Mouse (Mus musculus) small intestine, adult 2 months (tissue): ENCODE data around the gene D330020A13Rik.

Experiments used
- CTCF ChIP-seq: fragments of 200-500 bp; IDR thresholded peaks from 2 replicates; pipeline ENCODE4 v1.5.1; 2012; ENCODE audit warnings: low read depth, mild to moderate bottlenecking, control low read depth, inconsistent platforms, low read length, moderate library complexity, mixed read lengths; ENCODE audit not compliant: insufficient replicate concordance, insufficient read length; ENCODE audit errors: extremely low read depth
- POLR2A ChIP-seq: fragments of 200-500 bp; IDR thresholded peaks from 2 replicates; pipeline ENCODE4 v1.6.1; 2012; ENCODE audit warnings: low read depth, mild to moderate bottlenecking, control low read depth, inconsistent platforms, low read length, moderate library complexity

DNA sequence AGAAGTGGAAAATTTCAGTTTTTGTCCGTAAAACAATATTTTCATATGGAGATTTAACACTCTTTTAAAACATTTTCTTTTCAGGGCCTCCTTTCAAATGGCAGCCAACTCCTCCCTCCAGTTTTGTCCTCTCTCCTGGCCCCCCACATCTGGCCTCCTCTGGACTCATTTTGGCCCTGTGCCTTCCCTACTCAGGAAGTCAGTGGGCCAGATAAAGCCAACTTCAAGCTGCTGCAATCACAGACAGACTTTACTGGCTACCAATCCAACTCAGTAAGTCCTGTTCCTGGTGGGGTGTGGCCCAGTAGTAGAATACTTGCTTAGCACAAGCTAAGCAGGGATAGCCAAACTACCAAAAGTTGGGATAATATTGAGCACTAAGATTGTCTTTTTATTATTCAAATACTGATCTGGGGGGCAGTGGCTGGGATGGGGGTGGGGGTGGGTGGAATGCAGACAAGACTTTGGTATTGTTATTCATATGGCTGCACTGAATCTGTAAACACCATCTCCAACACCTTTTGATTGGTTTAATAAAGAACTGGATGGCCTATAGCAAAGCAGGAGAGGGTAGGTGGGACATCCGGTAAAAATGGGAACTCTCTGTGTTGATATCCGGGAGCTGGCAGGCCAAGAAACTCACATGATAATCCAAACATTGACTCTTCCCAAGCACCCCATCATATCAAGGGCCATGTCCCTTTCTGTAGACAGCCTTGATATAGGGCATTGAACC lies 12.9 kb downstream of the D330020A13Rik start:
- no peak for TF ChIP-seq POLR2A
- no peak for TF ChIP-seq CTCF
